Mouse (Mus musculus): ENCODE results near the gene 9930111J21Rik2. TPM values are rescaled to one million over a fixed set of nuclear protein-coding genes. Genes with fewer than 3 reads are reported as not detected.
"Not testable (repeated sequence)": the region's sequence is repeated elsewhere in the genome, so short reads cannot be mapped to it uniquely, and the experiment has no call there.

9930111J21Rik2 gene
- polyA plus RNA-seq, 1 experiment = 1.4 TPM

DNA sequence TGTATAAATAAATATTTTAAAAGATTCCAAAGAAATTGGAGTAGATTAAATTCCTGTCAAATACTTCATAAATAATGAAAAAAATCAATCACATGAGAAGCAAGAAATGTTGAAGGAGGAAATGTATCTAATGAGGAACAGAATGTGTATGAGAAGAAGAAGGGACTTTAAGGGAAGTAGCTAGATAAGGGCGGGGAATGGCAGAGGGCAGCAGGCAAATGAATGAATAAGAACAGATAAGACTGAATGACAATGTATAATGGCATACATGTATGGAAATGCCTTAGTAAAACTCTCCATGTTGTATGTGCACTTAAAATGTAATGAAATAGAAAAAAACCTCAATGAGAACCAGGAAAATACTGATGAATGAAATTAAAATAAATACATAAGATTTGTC is 17.3 kb upstream of the 9930111J21Rik2 start:
- Histone ChIP-seq H3K36me3 (ENCODE audit: control insufficient read depth, insufficient read depth) (no peaks in the 10 kb centered on the region), H3ac (ENCODE audit: control insufficient read depth, insufficient read length) (no peak overlapping the region)

DNA sequence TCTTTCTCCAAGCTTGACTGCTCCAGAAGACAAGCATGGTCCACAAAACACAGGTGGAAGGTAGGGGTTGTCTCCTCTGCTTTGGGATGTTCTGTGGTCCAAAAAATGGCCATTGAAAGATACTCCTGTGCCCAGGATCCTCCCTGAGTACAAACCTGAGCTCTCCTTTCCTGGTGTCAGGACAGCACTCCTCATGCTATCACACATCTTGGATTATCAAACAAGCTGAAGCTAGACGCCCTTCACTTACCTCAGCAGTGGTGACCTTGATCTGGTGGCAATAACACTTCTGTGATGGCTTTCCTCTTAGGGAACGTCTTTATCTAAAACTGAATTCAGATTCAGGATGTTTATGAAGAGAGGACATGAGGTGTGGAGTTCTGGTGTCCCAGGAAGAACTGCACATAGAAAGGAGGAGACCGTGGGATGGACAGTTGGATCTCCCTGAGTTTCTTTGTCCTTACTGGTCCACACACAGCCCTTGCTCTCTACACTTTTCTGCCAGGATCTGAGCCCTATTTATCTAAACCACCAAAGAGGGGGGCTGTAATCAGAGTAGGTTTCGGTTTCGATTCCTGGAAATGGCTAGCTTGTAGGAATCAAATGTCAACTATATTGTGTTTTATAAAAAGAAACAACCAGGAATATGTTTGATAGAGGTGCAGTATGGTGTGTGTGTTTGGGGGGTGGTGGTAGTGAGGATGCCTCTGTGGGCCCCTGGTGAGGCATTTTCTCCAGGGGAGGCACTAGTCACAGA is 12.8 kb upstream of the 9930111J21Rik2 start, which contains the start of gene Tgtp2:
Tgtp2 (minus strand) TSS at position 494 of the 757 bp plus-strand sequence.
- not testable (repeated sequence) for H3K4me2 ChIP-seq (ENCODE audit: low read depth); H3ac ChIP-seq (ENCODE audit: control insufficient read depth, insufficient read length); H3K36me3 ChIP-seq (ENCODE audit: control insufficient read depth, insufficient read depth); H3K79me2 ChIP-seq (ENCODE audit: control insufficient read depth, insufficient read depth); H3K27me3 ChIP-seq (ENCODE audit: control insufficient read depth, insufficient read depth, insufficient read length); H3K4me3 ChIP-seq

More for the DNA sequence above, 17.3 kb upstream of the 9930111J21Rik2 start:
- H3K27me3 ChIP-seq (ENCODE audit: control insufficient read depth, insufficient read depth, insufficient read length) = no peaks in the 10 kb centered on the region
- H3K4me2 ChIP-seq (ENCODE audit: low read depth) = no peak overlapping the region
- H3K4me3 ChIP-seq = no peak overlapping the region
- TF ChIP-seq TCF3 (IDR thresholded peaks at IDR 0.05; ENCODE audit: insufficient read length, low read depth) (no peak), REST (IDR thresholded peaks at IDR 0.05; ENCODE audit: insufficient read depth, insufficient read length) (no peak), TCF12 (IDR thresholded peaks at IDR 0.05; ENCODE audit: insufficient read depth, poor library complexity, severe bottlenecking) (no peak)
- H3K79me2 ChIP-seq (ENCODE audit: control insufficient read depth, insufficient read depth) = no peaks in the 10 kb centered on the region

DNA sequence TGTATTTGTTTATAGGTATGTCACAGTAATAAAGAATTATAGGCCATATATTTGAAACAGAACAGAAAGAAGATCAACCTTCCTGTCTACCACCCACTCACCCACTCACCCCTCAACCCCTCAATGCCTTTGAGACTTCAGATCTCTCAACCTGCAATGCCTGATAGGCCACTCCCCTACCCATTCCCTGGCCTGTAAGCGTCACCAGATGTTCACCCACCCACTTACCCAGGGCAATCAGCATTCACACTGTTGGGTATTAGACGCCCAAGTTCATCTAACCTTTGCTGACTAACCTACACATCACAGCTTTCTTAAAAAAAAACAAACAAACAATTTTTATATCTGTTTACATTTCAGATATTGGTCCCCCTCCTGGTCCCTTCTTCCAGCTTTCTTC is 10.8 kb upstream of the 9930111J21Rik2 start:
- not testable (repeated sequence) for H3K27me3 ChIP-seq (ENCODE audit: control insufficient read depth, insufficient read depth, insufficient read length); H3K79me2 ChIP-seq (ENCODE audit: control insufficient read depth, insufficient read depth); H3K4me3 ChIP-seq

DNA sequence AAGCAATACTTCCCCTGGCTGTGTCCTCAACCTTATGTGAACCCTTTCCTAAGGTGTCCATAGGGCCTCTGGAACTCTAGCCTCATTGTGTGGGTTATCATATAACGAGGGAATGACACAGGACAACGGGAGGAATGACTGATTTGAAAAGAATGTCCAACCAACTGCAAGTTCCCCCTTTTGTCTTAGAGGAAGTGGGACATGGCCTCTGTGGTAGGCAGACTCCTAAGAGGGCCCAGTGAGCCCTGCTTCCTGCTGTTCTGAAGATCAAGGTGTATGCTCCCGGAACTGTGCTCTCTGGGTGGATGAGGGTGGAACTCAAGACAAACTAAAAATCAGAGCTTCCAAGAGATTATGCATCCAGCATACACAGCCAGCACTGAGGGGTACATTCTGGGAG is 9.0 kb upstream of the 9930111J21Rik2 start:
- not testable (repeated sequence) for H3K4me2 ChIP-seq (ENCODE audit: low read depth); H3K27me3 ChIP-seq (ENCODE audit: control insufficient read depth, insufficient read depth, insufficient read length); H3K79me2 ChIP-seq (ENCODE audit: control insufficient read depth, insufficient read depth); H3K36me3 ChIP-seq (ENCODE audit: control insufficient read depth, insufficient read depth); H3K4me3 ChIP-seq; H3ac ChIP-seq (ENCODE audit: control insufficient read depth, insufficient read length)

More for the DNA sequence above, 10.8 kb upstream of the 9930111J21Rik2 start:
- not testable (repeated sequence) for H3K4me2 ChIP-seq (ENCODE audit: low read depth); H3K36me3 ChIP-seq (ENCODE audit: control insufficient read depth, insufficient read depth); H3ac ChIP-seq (ENCODE audit: control insufficient read depth, insufficient read length)

DNA sequence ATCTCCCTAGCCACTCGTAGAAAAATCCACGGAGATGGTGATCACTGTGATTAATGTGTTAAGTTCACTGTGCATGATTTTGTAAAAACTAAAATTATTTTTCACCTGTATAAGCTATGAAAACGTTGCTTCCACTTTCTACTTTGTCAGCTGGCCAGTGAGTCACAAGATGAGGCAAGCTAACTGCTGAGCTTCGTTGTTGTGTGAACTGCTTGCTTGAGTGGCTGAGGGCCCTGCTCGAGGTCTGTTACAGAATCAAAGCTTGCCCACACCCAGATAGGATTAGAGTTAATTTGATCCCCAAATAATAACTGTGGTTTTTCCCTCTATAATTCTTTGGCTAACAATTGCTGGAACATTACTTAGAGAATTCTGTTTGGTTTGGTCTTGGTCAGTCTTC is 852 bp upstream of the 9930111J21Rik2 start:
- not testable (repeated sequence) for H3K27me3 ChIP-seq (ENCODE audit: control insufficient read depth, insufficient read depth, insufficient read length); H3K4me3 ChIP-seq; H3K79me2 ChIP-seq (ENCODE audit: control insufficient read depth, insufficient read depth); H3K4me2 ChIP-seq (ENCODE audit: low read depth); H3K36me3 ChIP-seq (ENCODE audit: control insufficient read depth, insufficient read depth); H3ac ChIP-seq (ENCODE audit: control insufficient read depth, insufficient read length)

DNA sequence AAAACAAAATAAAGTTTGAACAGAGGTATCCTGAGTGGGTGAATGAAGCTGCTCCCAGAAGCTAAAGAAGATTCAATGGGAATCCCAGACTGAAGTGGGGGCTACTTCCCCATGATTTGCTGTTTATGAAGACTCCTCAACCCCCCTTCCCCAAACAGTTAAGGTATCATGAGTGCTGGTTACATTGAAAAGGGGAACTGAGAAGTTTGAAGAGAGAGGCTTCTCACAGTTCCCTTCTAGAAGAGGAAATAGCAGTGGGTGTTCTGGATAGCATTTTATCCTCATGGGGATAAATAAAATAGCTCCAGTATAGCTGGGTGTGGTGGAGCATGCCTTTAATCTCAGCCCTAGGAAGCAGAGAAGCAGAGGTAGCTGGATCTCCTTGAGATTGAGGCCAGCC is 978 bp downstream of the 9930111J21Rik2 start:
- not testable (repeated sequence) for H3K27me3 ChIP-seq (ENCODE audit: control insufficient read depth, insufficient read depth, insufficient read length); H3K4me3 ChIP-seq; H3K36me3 ChIP-seq (ENCODE audit: control insufficient read depth, insufficient read depth); H3K79me2 ChIP-seq (ENCODE audit: control insufficient read depth, insufficient read depth); H3ac ChIP-seq (ENCODE audit: control insufficient read depth, insufficient read length); H3K4me2 ChIP-seq (ENCODE audit: low read depth)

DNA sequence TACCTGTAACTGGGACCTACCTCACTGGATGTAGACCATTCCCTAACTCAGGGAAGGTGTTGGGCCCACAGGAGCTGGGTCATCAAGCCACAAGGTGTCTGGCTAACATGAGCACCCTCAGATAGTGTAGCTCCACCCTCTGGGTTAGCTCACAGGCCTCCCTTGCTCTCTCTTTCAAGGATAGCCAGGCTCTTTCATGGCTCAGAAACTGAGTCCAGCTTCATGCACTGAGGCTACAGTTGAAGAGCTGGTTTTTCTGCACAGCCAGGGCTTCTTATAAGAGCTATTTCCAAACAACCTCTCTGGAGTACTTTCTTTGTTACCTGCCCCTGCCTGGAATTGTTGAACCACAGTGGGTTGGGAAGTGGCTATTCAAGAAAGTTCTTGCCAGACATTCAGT is 39.0 kb downstream of the 9930111J21Rik2 start:
- not testable (repeated sequence) for H3ac ChIP-seq (ENCODE audit: control insufficient read depth, insufficient read length); H3K36me3 ChIP-seq (ENCODE audit: control insufficient read depth, insufficient read depth); H3K79me2 ChIP-seq (ENCODE audit: control insufficient read depth, insufficient read depth); H3K27me3 ChIP-seq (ENCODE audit: control insufficient read depth, insufficient read depth, insufficient read length); H3K4me2 ChIP-seq (ENCODE audit: low read depth); H3K4me3 ChIP-seq

DNA sequence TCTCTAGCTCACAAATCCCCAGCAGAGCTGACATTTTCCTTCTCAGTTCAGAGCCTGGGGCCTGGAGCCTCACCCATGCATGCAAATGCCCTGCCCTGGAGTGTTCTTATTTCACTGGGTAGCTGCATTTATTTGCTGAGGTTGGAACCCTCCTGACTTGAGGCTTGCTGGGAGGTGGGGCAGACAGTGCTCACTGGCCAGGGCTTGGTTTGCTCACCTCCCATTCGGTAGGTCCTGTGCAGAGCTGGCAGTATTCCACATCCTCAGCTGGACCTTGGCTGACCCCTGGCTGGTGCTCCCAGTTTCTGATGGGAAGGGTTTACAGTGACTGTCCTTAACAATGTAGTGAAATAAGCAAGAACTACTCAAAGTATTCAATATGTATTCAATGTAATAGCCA is 44.3 kb downstream of the 9930111J21Rik2 start:
- not testable (repeated sequence) for H3K4me3 ChIP-seq; H3ac ChIP-seq (ENCODE audit: control insufficient read depth, insufficient read length); H3K27me3 ChIP-seq (ENCODE audit: control insufficient read depth, insufficient read depth, insufficient read length); H3K79me2 ChIP-seq (ENCODE audit: control insufficient read depth, insufficient read depth); H3K36me3 ChIP-seq (ENCODE audit: control insufficient read depth, insufficient read depth)
- H3K4me2 ChIP-seq (ENCODE audit: low read depth) = peak overlapping the region; percentile 24

DNA sequence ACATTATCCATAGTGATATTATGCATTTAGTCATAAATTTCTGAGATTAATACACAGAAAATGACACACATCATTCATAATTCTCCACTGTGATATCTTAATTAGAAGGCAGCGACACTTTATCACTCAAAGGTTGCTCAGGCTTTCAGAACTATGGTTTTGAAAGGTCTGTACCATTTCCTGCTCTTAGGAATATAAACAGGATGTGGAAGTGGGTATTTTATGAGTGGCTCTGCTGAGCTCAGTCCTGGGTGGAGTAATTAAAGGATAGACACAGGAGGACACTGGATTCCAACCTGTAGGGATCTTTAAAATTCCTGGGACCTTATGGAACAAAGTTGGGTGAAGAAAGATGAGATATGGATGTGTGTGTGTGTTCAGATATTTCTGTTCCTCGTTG is 44.7 kb downstream of the 9930111J21Rik2 start:
- not testable (repeated sequence) for H3K4me3 ChIP-seq; H3K36me3 ChIP-seq (ENCODE audit: control insufficient read depth, insufficient read depth); H3ac ChIP-seq (ENCODE audit: control insufficient read depth, insufficient read length); H3K27me3 ChIP-seq (ENCODE audit: control insufficient read depth, insufficient read depth, insufficient read length); H3K79me2 ChIP-seq (ENCODE audit: control insufficient read depth, insufficient read depth)
- peak overlapping the region; percentile 24 for H3K4me2 ChIP-seq (ENCODE audit: low read depth)

DNA sequence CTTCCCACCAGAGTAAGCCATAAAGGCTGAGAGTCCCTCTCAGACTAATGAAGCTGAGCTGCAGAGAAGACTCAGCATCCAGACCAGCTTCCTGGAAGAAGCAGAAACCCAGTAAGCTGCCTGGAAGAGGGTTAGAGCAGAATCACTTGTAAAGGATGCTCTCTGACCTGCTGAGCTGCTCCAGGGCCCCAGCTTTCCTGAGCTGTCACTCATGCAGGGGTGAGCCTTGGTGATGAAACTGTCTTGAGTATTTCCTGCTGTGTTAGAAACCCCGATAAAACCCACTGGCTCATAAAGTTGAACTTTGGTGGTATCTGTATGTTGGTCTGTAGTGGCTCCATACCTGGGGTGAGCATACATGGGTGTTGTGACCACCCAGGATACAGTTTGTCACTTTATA is 50.6 kb downstream of the 9930111J21Rik2 start:
- not testable (repeated sequence) for H3K79me2 ChIP-seq (ENCODE audit: control insufficient read depth, insufficient read depth); H3K4me3 ChIP-seq; H3K36me3 ChIP-seq (ENCODE audit: control insufficient read depth, insufficient read depth); H3K27me3 ChIP-seq (ENCODE audit: control insufficient read depth, insufficient read depth, insufficient read length); H3ac ChIP-seq (ENCODE audit: control insufficient read depth, insufficient read length); H3K4me2 ChIP-seq (ENCODE audit: low read depth)

DNA sequence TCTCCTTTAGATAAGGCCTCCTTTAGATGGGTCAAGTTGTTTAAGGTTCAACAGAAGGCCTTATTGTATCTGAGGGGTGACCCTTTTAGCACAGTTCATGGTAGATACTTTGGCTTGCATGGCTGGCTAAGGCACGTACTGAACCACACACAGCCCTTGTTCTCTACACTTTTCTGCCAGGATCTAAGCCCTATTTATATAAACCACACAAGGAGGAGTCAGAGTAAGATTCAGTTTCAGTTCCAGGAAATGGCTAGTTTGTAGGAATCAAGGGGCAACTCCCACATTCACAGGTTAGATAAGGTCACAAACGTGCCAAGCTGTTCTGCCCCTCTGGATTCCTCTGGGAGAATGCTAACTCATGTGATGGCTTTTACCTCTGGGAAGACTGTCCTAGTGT is 57.0 kb downstream of the 9930111J21Rik2 start, which contains the start of gene Tgtp1:
Tgtp1 (minus strand) TSS at position 155 of the 400 bp plus-strand sequence.
- not testable (repeated sequence) for H3K27me3 ChIP-seq (ENCODE audit: control insufficient read depth, insufficient read depth, insufficient read length); H3K4me3 ChIP-seq; H3K79me2 ChIP-seq (ENCODE audit: control insufficient read depth, insufficient read depth); H3K36me3 ChIP-seq (ENCODE audit: control insufficient read depth, insufficient read depth); H3ac ChIP-seq (ENCODE audit: control insufficient read depth, insufficient read length)
- H3K4me2 ChIP-seq (ENCODE audit: low read depth) = peak within 1 kb of the TSS; percentile 44

DNA sequence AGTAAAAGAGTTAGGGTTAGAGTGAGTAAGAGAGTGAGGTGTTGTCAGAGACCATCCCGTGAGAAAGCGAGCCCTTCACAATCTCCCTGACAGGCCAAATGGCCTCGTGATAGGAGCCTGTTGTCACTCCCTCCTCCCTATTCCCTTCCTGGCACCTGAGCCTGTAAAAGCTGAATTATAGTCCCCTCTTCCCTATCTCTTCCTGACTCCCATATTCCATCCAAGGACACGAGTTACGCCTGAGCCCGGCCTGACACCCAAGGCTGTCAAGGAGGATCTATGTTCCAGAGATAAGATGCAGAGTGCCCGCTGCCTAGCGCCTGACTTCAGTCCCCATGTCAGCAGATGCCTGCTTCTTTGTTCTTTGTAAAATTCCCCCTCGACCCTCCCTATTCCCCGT is 57.7 kb downstream of the 9930111J21Rik2 start:
- not testable (repeated sequence) for H3ac ChIP-seq (ENCODE audit: control insufficient read depth, insufficient read length); H3K27me3 ChIP-seq (ENCODE audit: control insufficient read depth, insufficient read depth, insufficient read length); H3K36me3 ChIP-seq (ENCODE audit: control insufficient read depth, insufficient read depth); H3K4me3 ChIP-seq; H3K4me2 ChIP-seq (ENCODE audit: low read depth); H3K79me2 ChIP-seq (ENCODE audit: control insufficient read depth, insufficient read depth)
